Mouse (Mus musculus) forebrain, embryonic 16.5 days (tissue): ENCODE data around the gene Cnbd2. TPM values are rescaled to one million over a fixed set of nuclear protein-coding genes. Genes with fewer than 3 reads are reported as not detected.

Experiments used
- ATAC-seq: fragments of 200-750 bp; cut with Nextera tagmentation; 2 replicates; pipeline ENCODE4 v1.8.0; 2017; ENCODE audit warnings: mild to moderate bottlenecking, moderate library complexity
- H3K27ac ChIP-seq: fragments of 300-500 bp; sonication (generic); 2 replicates; pipeline ENCODE4 v1.5.1; 2014; ENCODE audit warnings: low read length, control low read depth
- H3K27me3 ChIP-seq: fragments of 300-500 bp; sonication (generic); replicated peaks from 2 replicates; pipeline ENCODE4 v1.6.1; 2014; ENCODE audit warnings: low read length; ENCODE audit not compliant: control insufficient read depth, insufficient read depth
- H3K36me3 ChIP-seq: fragments of 300-500 bp; sonication (generic); 2 replicates; pipeline ENCODE4 v1.6.1; 2014; ENCODE audit not compliant: control insufficient read depth, insufficient read depth
- H3K4me1 ChIP-seq: fragments of 300-500 bp; sonication (generic); replicated peaks from 2 replicates; pipeline ENCODE4 v1.6.1; 2014; ENCODE audit warnings: low read length; ENCODE audit not compliant: control insufficient read depth, insufficient read depth
- H3K4me2 ChIP-seq: fragments of 300-500 bp; sonication (generic); 2 replicates; pipeline ENCODE4 v1.6.1; 2014; ENCODE audit warnings: mild to moderate bottlenecking, low read length, control low read depth
- H3K4me3 ChIP-seq: fragments of 300-500 bp; sonication (generic); replicated peaks from 2 replicates; pipeline ENCODE4 v1.5.1; 2014; ENCODE audit warnings: mild to moderate bottlenecking, low read length, control low read depth
- H3K9ac ChIP-seq: fragments of 300-500 bp; sonication (generic); replicated peaks from 2 replicates; pipeline ENCODE4 v1.6.1; 2014; ENCODE audit warnings: low read depth, low read length, control low read depth
- H3K9me3 ChIP-seq: fragments of 300-500 bp; sonication (generic); 2 replicates; pipeline ENCODE4 v1.6.1; 2016; ENCODE audit warnings: low read length; ENCODE audit not compliant: control insufficient read depth
- WGBS: fragments of 180-500 bp; shearing (Covaris S2); extraction: QIAGEN DNeasy Blood & Tissue Kit; methylation state at CpG from one replicate; pipeline ENCODE4 v1.1.7; 2014; 5-methylcytosine and 5-hydroxymethylcytosine counted together
- polyA plus RNA-seq: library from polyadenylated mRNA; unstranded; fragments of >200 nt; fragmentation: Nextera tagmentation; extraction: Ambion mirVana; gene quantifications from 2 replicates; pipeline ENCODE4 v1.2.1, GENCODE M21; 2015

The Cnbd2 gene
- polyA plus RNA-seq, 1 experiment from 2014 or later, result 6.9 TPM

DNA sequence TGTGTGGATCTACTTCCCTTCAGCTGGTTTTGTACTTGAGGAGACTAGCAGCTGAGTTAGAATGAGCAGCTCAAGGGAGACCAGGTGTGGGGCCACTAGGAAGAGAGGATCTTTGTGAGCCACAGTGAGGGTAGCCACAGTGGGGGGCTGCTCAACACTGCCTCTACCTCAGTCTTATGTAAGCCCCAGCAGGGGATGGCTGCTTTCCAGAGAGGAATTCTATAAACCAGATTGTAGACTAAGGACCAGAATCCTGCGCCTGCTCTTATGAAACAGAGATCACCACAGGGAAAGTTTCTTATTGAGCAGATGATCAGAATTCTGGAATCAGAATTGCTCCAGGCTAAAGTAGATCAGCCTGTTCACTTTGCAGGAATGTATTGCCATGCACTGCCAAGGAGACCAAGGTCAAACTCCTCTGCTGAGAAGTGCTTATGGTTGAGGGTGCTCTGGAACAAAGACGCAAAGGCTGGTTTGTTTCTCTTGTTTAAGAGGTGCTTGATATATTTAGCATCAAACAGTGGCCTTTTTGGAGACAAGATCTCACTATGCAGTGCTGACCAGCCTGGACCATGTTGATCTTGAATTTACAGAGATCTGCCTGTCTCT is 22.4 kb upstream of the Cnbd2 start:
- H3K9ac ChIP-seq, result no peak overlapping the region
- no peak overlapping the region for H3K4me2 ChIP-seq
- no peak overlapping the region for H3K4me3 ChIP-seq
- WGBS, result 76% methylated on average over 2 of the region's 2 CpGs
- ATAC-seq, result no peak
- H3K4me1 ChIP-seq, result no peaks in the 10 kb centered on the region
- H3K9me3 ChIP-seq, result no peaks in the 10 kb centered on the region
- H3K27me3 ChIP-seq, result no peaks in the 10 kb centered on the region
- peaks cover 18% of the 10 kb centered on the region for H3K36me3 ChIP-seq
- no peak overlapping the region for H3K27ac ChIP-seq

DNA sequence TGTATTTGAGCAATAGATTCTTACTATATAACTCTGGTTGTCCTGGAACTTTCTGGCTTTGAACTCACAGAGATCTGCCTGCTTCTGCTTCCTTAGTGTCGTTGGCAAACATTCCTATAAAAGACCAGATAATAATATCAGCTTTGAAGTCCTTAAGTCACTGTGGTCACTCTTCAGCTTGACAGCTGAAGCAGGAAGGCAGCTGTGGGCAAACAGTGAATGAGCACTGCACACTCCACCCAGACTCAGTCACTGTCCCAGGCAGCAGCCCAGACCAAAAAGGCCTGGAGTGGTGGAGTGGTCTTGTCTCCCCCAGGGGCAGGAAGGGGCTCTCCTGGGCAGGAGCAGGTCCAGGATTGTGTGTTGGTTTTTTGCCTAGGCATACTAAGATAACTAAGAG is 20.1 kb upstream of the Cnbd2 start:
- ATAC-seq, result no peak
- WGBS, result 94% methylated on average over 1 of the region's 1 CpGs
- Histone ChIP-seq H3K27ac (no peak overlapping the region), H3K9ac (no peak overlapping the region), H3K27me3 (no peaks in the 10 kb centered on the region), H3K4me2 (no peak overlapping the region), H3K4me1 (no peaks in the 10 kb centered on the region), H3K9me3 (no peaks in the 10 kb centered on the region), H3K4me3 (no peak overlapping the region), H3K36me3 (peaks cover 26% of the 10 kb centered on the region)

DNA sequence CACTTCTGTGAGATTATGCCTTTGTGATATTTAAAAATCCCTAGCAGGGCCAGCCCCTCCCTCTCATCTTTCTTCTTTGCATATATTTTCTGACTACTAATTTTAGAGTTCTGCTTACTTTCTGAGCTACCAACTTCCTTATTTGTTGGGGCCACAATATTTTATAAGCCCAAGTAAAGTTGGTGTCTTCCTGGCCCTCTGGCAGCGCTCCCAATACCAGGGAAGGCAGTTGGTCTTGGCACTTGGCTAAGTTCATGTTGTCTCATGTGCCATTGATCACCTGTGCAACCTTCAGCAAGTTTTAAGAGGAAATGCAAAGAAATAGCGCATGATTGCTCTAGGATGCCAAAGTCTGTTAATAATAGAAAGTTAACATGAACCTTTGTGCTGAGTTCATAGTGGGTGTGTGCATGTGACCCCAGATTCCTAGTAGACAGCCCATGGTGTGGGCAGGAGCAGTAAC is 16.5 kb upstream of the Cnbd2 start:
- Histone ChIP-seq H3K4me3 (no peak overlapping the region), H3K27me3 (no peaks in the 10 kb centered on the region), H3K4me1 (no peaks in the 10 kb centered on the region), H3K9me3 (no peaks in the 10 kb centered on the region), H3K9ac (no peak overlapping the region), H3K27ac (no peak overlapping the region), H3K36me3 (peaks cover 29% of the 10 kb centered on the region), H3K4me2 (no peak overlapping the region)
- no peak for ATAC-seq
- 98% methylated on average over 2 of the region's 2 CpGs for WGBS

DNA sequence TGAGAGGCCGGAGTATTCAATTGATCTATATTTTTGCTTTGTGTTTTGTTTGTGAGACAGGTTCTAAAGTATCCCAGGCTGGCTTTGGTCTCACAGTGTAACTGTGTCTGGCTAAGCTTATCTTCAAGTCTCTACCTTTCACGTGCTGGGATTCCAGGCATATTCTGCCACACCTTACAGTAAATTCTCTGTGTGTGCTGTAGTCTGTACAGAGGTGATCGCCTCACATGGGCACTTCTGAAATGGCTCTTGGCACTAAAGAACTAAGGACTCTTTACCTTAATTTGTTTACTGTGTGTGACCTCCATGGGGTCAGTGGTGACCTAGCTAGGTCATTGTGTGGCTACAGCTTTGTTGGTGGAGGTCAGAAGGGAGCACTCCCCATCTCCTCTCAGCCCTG is 15.9 kb upstream of the Cnbd2 start:
- WGBS, result 98% methylated on average over 3 of the region's 3 CpGs
- no peaks in the 10 kb centered on the region for H3K9me3 ChIP-seq
- peaks cover 26% of the 10 kb centered on the region for H3K36me3 ChIP-seq
- H3K9ac ChIP-seq, result no peak overlapping the region
- ATAC-seq, result no peak
- H3K4me2 ChIP-seq, result no peak overlapping the region
- H3K4me3 ChIP-seq, result no peak overlapping the region
- H3K27me3 ChIP-seq, result no peaks in the 10 kb centered on the region
- H3K27ac ChIP-seq, result no peak overlapping the region
- no peaks in the 10 kb centered on the region for H3K4me1 ChIP-seq

DNA sequence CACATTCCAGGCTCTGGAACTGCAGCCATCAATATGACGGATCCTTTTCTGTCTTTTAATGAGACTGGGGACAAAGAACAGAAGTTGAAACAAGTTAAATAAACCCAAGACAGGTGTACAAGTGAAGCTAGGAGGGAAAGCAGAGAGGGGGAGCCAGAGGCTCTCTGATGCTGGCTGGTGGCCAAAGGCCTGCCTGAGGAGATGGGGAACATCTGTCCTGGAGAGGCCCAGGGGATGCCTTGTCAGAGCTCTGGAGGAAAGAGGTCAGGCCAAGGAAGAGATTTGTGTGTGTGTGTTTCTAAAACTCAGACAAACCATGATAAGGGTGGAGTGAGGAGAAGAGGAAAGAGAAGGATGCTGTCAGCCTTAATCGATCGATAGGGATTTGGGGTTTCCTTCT is 14.4 kb upstream of the Cnbd2 start:
- 94% methylated on average over 3 of the region's 3 CpGs for WGBS
- Histone ChIP-seq H3K36me3 (peaks cover 25% of the 10 kb centered on the region), H3K27ac (no peak overlapping the region), H3K9ac (no peak overlapping the region), H3K27me3 (no peaks in the 10 kb centered on the region), H3K4me3 (no peak overlapping the region), H3K9me3 (no peaks in the 10 kb centered on the region), H3K4me2 (no peak overlapping the region), H3K4me1 (no peaks in the 10 kb centered on the region)
- no peak for ATAC-seq

DNA sequence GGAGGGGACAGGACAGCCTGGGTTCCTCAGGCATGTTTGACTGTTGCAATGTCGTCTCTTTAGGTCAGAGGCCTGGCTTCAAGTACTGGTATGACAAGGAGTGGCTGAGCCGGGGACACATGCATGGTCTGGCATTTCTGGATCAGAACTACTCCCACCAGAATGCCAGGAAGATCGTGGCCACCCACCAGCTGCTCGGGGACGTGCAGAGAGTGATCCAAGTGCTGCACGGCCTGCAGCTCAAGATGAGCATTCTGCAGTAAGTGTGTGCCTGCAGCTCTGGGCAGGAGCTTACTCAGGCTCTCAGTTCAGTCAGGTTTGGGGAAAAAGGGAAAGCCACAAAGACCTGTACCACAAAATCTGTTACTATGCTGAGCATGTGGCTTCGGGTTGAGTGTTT is 13.6 kb upstream of the Cnbd2 start:
- H3K4me2 ChIP-seq, result no peak overlapping the region
- no peaks in the 10 kb centered on the region for H3K27me3 ChIP-seq
- H3K4me1 ChIP-seq, result no peaks in the 10 kb centered on the region
- no peak overlapping the region for H3K4me3 ChIP-seq
- no peaks in the 10 kb centered on the region for H3K9me3 ChIP-seq
- no peak overlapping the region for H3K9ac ChIP-seq
- peaks cover 24% of the 10 kb centered on the region for H3K36me3 ChIP-seq
- 85% methylated on average over 7 of the region's 7 CpGs for WGBS
- H3K27ac ChIP-seq, result no peak overlapping the region
- no peak for ATAC-seq

DNA sequence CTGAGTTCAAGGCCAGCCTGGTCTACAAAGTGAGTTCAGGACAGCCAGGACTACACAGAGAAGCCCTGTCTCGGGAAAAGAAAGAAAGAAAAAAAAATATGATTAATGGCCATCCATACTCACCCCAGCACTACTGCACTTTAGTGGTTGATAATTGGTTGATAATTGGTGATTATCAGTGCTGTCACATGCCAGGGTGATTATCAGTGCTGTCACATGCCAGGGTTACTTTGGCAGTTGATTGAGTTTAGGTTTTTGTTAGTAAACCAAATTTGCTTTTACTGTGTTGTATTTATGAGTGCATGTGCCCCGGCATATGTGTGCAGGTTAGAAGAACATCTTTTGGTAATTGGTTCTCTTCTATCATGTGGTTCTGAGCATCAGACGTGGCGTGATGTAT is 10.0 kb upstream of the Cnbd2 start:
- H3K4me2 ChIP-seq, result no peak overlapping the region
- WGBS, result 87% methylated on average over 4 of the region's 4 CpGs
- H3K9me3 ChIP-seq, result no peaks in the 10 kb centered on the region
- no peaks in the 10 kb centered on the region for H3K4me1 ChIP-seq
- no peak overlapping the region for H3K4me3 ChIP-seq
- no peaks in the 10 kb centered on the region for H3K27me3 ChIP-seq
- H3K36me3 ChIP-seq, result peaks cover 11% of the 10 kb centered on the region
- no peak overlapping the region for H3K9ac ChIP-seq
- no peak for ATAC-seq
- no peak overlapping the region for H3K27ac ChIP-seq

DNA sequence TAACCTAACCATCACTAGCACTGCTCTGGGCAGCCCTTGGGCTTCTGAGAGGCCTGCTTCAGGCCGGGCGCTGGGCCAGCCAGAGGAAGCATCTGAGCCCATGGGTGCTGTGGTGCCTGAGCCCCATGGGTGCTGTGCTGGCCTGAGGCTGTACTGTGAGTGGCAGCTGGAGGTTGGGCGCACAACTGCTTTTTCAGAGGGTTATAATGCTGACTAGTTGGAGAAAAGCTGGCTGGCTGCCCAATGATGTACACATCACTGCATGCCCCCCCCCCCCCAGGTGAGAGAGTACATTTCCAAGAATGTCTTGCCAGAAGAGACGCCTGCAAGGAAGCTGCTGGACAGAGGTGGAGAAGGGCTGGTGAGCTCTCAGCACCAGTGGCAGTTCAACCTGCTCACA is 7.7 kb upstream of the Cnbd2 start:
- WGBS, result 95% methylated on average over 4 of the region's 4 CpGs
- peaks cover 5% of the 10 kb centered on the region; the same call in 1 of the 2 replicates for H3K36me3 ChIP-seq
- H3K4me3 ChIP-seq, result no peak overlapping the region
- H3K9me3 ChIP-seq, result no peaks in the 10 kb centered on the region
- no peak for ATAC-seq
- H3K27ac ChIP-seq, result no peak overlapping the region
- H3K4me2 ChIP-seq, result no peak overlapping the region
- no peaks in the 10 kb centered on the region for H3K27me3 ChIP-seq
- H3K9ac ChIP-seq, result no peak overlapping the region
- H3K4me1 ChIP-seq, result no peaks in the 10 kb centered on the region

DNA sequence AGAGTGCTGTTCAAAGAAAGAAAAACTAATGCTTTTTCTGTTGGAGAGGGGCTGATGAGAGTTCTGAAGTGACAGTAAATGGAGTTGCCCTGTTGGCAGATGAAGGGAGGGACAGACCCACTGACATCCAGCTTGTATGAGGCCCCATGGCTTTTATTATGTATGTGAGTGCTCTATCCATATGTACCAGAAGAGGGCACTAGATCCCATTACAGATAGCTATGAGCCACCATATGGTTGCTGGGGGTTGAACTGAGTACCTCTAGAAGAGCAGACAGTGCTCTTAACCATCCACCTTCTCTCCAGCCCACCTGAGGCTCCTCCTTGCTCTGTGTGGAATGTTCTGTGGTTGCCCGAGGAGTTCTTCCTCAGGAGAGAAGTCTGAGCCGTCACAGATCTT is 6.3 kb upstream of the Cnbd2 start:
- Histone ChIP-seq H3K27ac (no peak overlapping the region), H3K4me1 (no peaks in the 10 kb centered on the region), H3K4me2 (no peak overlapping the region), H3K9me3 (no peaks in the 10 kb centered on the region), H3K36me3 (peaks cover 4% of the 10 kb centered on the region; the same call in 1 of the 2 replicates), H3K9ac (no peak overlapping the region), H3K4me3 (no peak overlapping the region), H3K27me3 (no peaks in the 10 kb centered on the region)
- no peak; the same call in 1 of the 2 replicates for ATAC-seq
- 95% methylated on average over 2 of the region's 2 CpGs for WGBS

DNA sequence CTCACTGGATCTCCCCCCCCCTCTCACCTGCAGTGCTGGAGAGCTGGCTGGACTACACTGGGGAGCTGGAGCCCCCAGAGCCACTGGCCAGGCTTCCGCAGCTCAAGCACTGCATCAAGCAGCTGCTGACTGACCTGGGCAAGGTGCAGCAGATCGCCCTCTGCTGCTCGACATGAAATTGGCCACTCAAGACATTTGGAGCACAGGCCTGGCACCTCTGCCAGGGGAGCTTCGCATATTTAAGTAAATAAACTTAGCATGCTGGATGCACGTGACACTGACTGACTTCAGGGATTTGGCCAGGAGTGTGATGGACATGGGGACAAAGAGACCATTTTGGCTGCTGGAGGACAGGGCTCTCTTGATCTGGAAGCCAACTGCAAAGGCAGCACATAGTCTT is 4.8 kb upstream of the Cnbd2 start:
- no peak overlapping the region for H3K9ac ChIP-seq
- H3K36me3 ChIP-seq, result 0 out of 2 replicates have a peak, but pooled peaks cover 2% of the 10 kb centered on the region
- no peak overlapping the region for H3K4me2 ChIP-seq
- no peaks in the 10 kb centered on the region for H3K27me3 ChIP-seq
- H3K9me3 ChIP-seq, result no peaks in the 10 kb centered on the region
- no peak overlapping the region for H3K27ac ChIP-seq
- WGBS, result 56% methylated on average over 5 of the region's 5 CpGs
- no peak for ATAC-seq
- no peak overlapping the region for H3K4me3 ChIP-seq
- peaks cover 6% of the 10 kb centered on the region for H3K4me1 ChIP-seq
